Mouse (Mus musculus): ENCODE measurements around the gene C1ql1. TPM values are rescaled to one million over a fixed set of nuclear protein-coding genes. Genes with fewer than 3 reads are reported as not detected.

C1ql1 gene
- 0.12 TPM in 1 of 2 replicates, not detected in the other for polyA plus RNA-seq (2015; fragmentation: Nextera tagmentation; extraction: Ambion mirVana)

- H3K27me3 ChIP-seq (ENCODE audit: insufficient read depth, low read length): peaks cover 90% of the 10 kb centered on the region
- H3K27ac ChIP-seq (ENCODE audit: low read depth): no peak within 1 kb of the TSS
- ATAC-seq (peak; percentile 92), DNase-seq (peak; percentile 88)
- H3K36me3 ChIP-seq (replicated peaks; ENCODE audit: insufficient read depth, low read length): no peaks in the 10 kb centered on the region
- peak within 1 kb of the TSS; percentile 53 for H3K4me2 ChIP-seq (ENCODE audit: low read depth, low read length)
- no peak within 1 kb of the TSS for H3K9ac ChIP-seq (replicated peaks)
- TF ChIP-seq CTCF (IDR thresholded peaks at IDR 0.05; ENCODE audit: low read depth): no peak
- no peak for TF ChIP-seq EP300 (IDR thresholded peaks at IDR 0.05; ENCODE audit: low read depth)
- H3K4me1 ChIP-seq (ENCODE audit: insufficient read depth): peaks cover 14% of the 10 kb centered on the region
- H3K4me3 ChIP-seq (ENCODE audit: low read depth, low read length): peak within 1 kb of the TSS; percentile 19
- WGBS (ENCODE audit: insufficient replicate concordance): 2% methylated on average over 58 of the region's 87 CpGs
- H3K9me3 ChIP-seq (ENCODE audit: low read length): no peaks in the 10 kb centered on the region
Measured at GRCm38 (mm10) chr11:102946265-102946991, at the start of gene C1ql1. TSS of gene C1ql1 (minus strand) at chr11:102946688.

GRCm38 (mm10) chr11:102994952-102995351 lies 48.5 kb upstream of the C1ql1 start:
- TF ChIP-seq CTCF (IDR thresholded peaks at IDR 0.05; ENCODE audit: low read depth): no peak
- TF ChIP-seq EP300 (IDR thresholded peaks at IDR 0.05; ENCODE audit: low read depth): no peak

GRCm38 (mm10) chr11:102993420-102994029 lies 47.0 kb upstream of the C1ql1 start:
- no peak overlapping the region for H3K9ac ChIP-seq (replicated peaks)
- no peak overlapping the region for H3K27ac ChIP-seq (ENCODE audit: low read depth)
- no peak overlapping the region for H3K4me2 ChIP-seq (ENCODE audit: low read depth, low read length)
- no peaks in the 10 kb centered on the region for H3K9me3 ChIP-seq (ENCODE audit: low read length)
- H3K4me3 ChIP-seq (ENCODE audit: low read depth, low read length): no peak overlapping the region
- no peak for ATAC-seq
- H3K27me3 ChIP-seq (ENCODE audit: insufficient read depth, low read length): peaks cover 39% of the 10 kb centered on the region
- peaks cover 18% of the 10 kb centered on the region; the same call in 1 of the 2 replicates for H3K36me3 ChIP-seq (replicated peaks; ENCODE audit: insufficient read depth, low read length)
- H3K4me1 ChIP-seq (ENCODE audit: insufficient read depth): peaks cover 6% of the 10 kb centered on the region
- TF ChIP-seq EP300 (IDR thresholded peaks at IDR 0.05; ENCODE audit: low read depth) (no peak), CTCF (IDR thresholded peaks at IDR 0.05; ENCODE audit: low read depth) (no peak)
- DNase-seq: no peak
- 70% methylated on average over 17 of the region's 17 CpGs for WGBS (ENCODE audit: insufficient replicate concordance)

More at GRCm38 (mm10) chr11:102994952-102995351, 48.5 kb upstream of the C1ql1 start:
- DNase-seq (no peak), ATAC-seq (no peak)
- peaks cover 27% of the 10 kb centered on the region for H3K36me3 ChIP-seq (replicated peaks; ENCODE audit: insufficient read depth, low read length)
- H3K9ac ChIP-seq (replicated peaks): no peak overlapping the region
- no peaks in the 10 kb centered on the region for H3K9me3 ChIP-seq (ENCODE audit: low read length)
- H3K27ac ChIP-seq (ENCODE audit: low read depth): no peak overlapping the region
- H3K27me3 ChIP-seq (ENCODE audit: insufficient read depth, low read length): peaks cover 24% of the 10 kb centered on the region
- WGBS (ENCODE audit: insufficient replicate concordance): 84% methylated on average over 18 of the region's 18 CpGs
- H3K4me3 ChIP-seq (ENCODE audit: low read depth, low read length): no peak overlapping the region
- H3K4me2 ChIP-seq (ENCODE audit: low read depth, low read length): no peak overlapping the region
- H3K4me1 ChIP-seq (ENCODE audit: insufficient read depth): peaks cover 5% of the 10 kb centered on the region; the same call in 1 of the 2 replicates

GRCm38 (mm10) chr11:102992940-102993339 lies 46.5 kb upstream of the C1ql1 start:
- peaks cover 5% of the 10 kb centered on the region; the same call in 1 of the 2 replicates for H3K4me1 ChIP-seq (ENCODE audit: insufficient read depth)

GRCm38 (mm10) chr11:102991681-102992080 lies 45.2 kb upstream of the C1ql1 start:
- 3% methylated on average over 16 of the region's 16 CpGs for WGBS (ENCODE audit: insufficient replicate concordance)
- H3K9ac ChIP-seq (replicated peaks): no peak overlapping the region

More at GRCm38 (mm10) chr11:102992940-102993339, 46.5 kb upstream of the C1ql1 start:
- no peaks in the 10 kb centered on the region for H3K9me3 ChIP-seq (ENCODE audit: low read length)
- no peak overlapping the region for H3K9ac ChIP-seq (replicated peaks)
- no peak overlapping the region for H3K4me2 ChIP-seq (ENCODE audit: low read depth, low read length)
- no peak overlapping the region for H3K27ac ChIP-seq (ENCODE audit: low read depth)
- peaks cover 44% of the 10 kb centered on the region for H3K27me3 ChIP-seq (ENCODE audit: insufficient read depth, low read length)
- DNase-seq: peak; percentile 84
- no peak overlapping the region for H3K4me3 ChIP-seq (ENCODE audit: low read depth, low read length)
- TF ChIP-seq EP300 (IDR thresholded peaks at IDR 0.05; ENCODE audit: low read depth): no peak
- peak; percentile 90 for TF ChIP-seq CTCF (IDR thresholded peaks at IDR 0.05; ENCODE audit: low read depth)
- H3K36me3 ChIP-seq (replicated peaks; ENCODE audit: insufficient read depth, low read length): peaks cover 18% of the 10 kb centered on the region; the same call in 1 of the 2 replicates
- ATAC-seq: peak; percentile 62; the same call in 1 of the 2 replicates
- WGBS (ENCODE audit: insufficient replicate concordance): 15% methylated on average over 5 of the region's 5 CpGs

GRCm38 (mm10) chr11:102990152-102990663 lies 43.7 kb upstream of the C1ql1 start:
- Histone ChIP-seq H3K36me3 (replicated peaks; ENCODE audit: insufficient read depth, low read length) (no peaks in the 10 kb centered on the region), H3K27ac (ENCODE audit: low read depth) (no peak overlapping the region), H3K4me3 (ENCODE audit: low read depth, low read length) (peak overlapping the region; percentile 37), H3K9me3 (ENCODE audit: low read length) (no peaks in the 10 kb centered on the region), H3K4me2 (ENCODE audit: low read depth, low read length) (peak overlapping the region; percentile 63), H3K27me3 (ENCODE audit: insufficient read depth, low read length) (peaks cover 56% of the 10 kb centered on the region), H3K4me1 (ENCODE audit: insufficient read depth) (peaks cover 5% of the 10 kb centered on the region; the same call in 1 of the 2 replicates), H3K9ac (replicated peaks) (no peak overlapping the region)
- TF ChIP-seq EP300 (IDR thresholded peaks at IDR 0.05; ENCODE audit: low read depth) (no peak), CTCF (IDR thresholded peaks at IDR 0.05; ENCODE audit: low read depth) (peak; percentile 50)
- ATAC-seq (no peak), DNase-seq (peak; percentile 38)
- WGBS (ENCODE audit: insufficient replicate concordance): 1% methylated on average over 29 of the region's 29 CpGs

More at GRCm38 (mm10) chr11:102991681-102992080, 45.2 kb upstream of the C1ql1 start:
- no peak overlapping the region for H3K4me3 ChIP-seq (ENCODE audit: low read depth, low read length)
- no peak for DNase-seq
- no peak overlapping the region for H3K27ac ChIP-seq (ENCODE audit: low read depth)
- H3K27me3 ChIP-seq (ENCODE audit: insufficient read depth, low read length): peaks cover 51% of the 10 kb centered on the region
- 0 out of 2 replicates have a peak overlapping the region, but pooled peaks have one; percentile 9 for H3K4me2 ChIP-seq (ENCODE audit: low read depth, low read length)
- peaks cover 12% of the 10 kb centered on the region; the same call in 1 of the 2 replicates for H3K36me3 ChIP-seq (replicated peaks; ENCODE audit: insufficient read depth, low read length)
- H3K9me3 ChIP-seq (ENCODE audit: low read length): no peaks in the 10 kb centered on the region
- peaks cover 5% of the 10 kb centered on the region; the same call in 1 of the 2 replicates for H3K4me1 ChIP-seq (ENCODE audit: insufficient read depth)
- TF ChIP-seq EP300 (IDR thresholded peaks at IDR 0.05; ENCODE audit: low read depth) (no peak), CTCF (IDR thresholded peaks at IDR 0.05; ENCODE audit: low read depth) (no peak)
- no peak for ATAC-seq
